Mouse (Mus musculus): ENCODE data around the gene Rps6ka2.

- TF ChIP-seq CTCF (IDR thresholded peaks at IDR 0.05; ENCODE audit: insufficient read depth, low read depth, low read length): no peak
- no peak for TF ChIP-seq POLR2A (IDR thresholded peaks at IDR 0.05; ENCODE audit: insufficient read depth, low read depth, low read length)
Measured at GRCm38 (mm10) chr17:7142367-7142766, 27.5 kb upstream of the Rps6ka2 start.

Data from olfactory bulb, adult 2 months (tissue).